Mouse (Mus musculus) cortical plate, adult 2 months (tissue): ENCODE results near the gene Rnf214.

Source experiments
- CTCF ChIP-seq: fragments of 200-500 bp; IDR thresholded peaks from 2 replicates; pipeline ENCODE4 v1.5.1; 2011; ENCODE audit warnings: mild to moderate bottlenecking, control low read depth, low read length; ENCODE audit not compliant: insufficient read depth; ENCODE audit errors: extremely low read depth
- POLR2A ChIP-seq: fragments of 200-500 bp; IDR thresholded peaks from 2 replicates; pipeline ENCODE4 v1.6.1; 2011; ENCODE audit warnings: mild to moderate bottlenecking, low read length, control low read depth; ENCODE audit not compliant: insufficient read depth; ENCODE audit errors: extremely low read depth

- TF ChIP-seq POLR2A (no peak), CTCF (no peak)
Measured at GRCm38 (mm10) chr9:45833461-45833860, 73.2 kb downstream of the Rnf214 start.
